Mouse (Mus musculus): Measurements from ENCODE around the gene Tbc1d20.

- TF ChIP-seq CTCF (IDR thresholded peaks at IDR 0.05) (no peak), EP300 (IDR thresholded peaks at IDR 0.05) (no peak)
These were observed 23.4 kb downstream of the Tbc1d20 start for GRCm38 (mm10) chr2:152317054-152317453.

Measured in lung, postnatal 0 days (tissue).